Mouse (Mus musculus): Measurements from ENCODE around the gene Ktn1.

DNA sequence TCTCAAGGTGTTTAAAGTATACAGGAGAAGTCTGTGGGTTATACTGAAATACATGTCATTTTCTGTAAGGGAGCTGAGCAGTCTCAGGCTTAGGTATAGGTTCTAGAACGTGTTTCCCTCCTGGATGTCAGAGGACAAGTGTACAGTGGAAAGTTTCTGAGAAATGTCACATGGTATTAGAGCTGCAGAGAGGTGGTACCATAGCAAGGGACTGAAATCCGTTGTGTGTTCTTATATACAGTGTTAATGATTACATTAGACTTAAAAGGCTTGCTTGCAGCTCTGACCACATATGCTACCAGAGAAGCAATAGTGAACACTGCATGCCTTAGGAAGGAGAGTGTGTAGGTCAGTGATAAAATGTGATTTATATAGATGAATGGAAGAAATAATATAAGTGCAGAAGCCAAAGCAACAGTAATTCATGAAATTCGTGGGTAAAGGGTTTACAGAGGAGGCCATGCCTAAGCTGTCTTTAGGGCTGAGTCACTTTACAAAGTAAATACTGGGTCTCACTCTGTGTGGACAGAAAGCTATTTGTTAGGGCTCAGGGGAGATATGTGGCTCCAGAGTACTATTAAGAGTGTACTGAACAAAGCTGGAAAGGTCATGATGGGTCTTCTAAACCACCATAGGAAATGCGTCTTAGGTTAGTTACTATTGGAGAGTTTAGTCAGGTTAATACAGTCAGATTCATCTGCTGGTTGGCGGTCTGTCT is 17.0 kb downstream of the Ktn1 start:
- TF ChIP-seq POLR2A (IDR thresholded peaks at IDR 0.05; ENCODE audit: borderline replicate concordance, extremely low read depth, low read depth, low read length) = no peak
- TF ChIP-seq CTCF (IDR thresholded peaks at IDR 0.05; ENCODE audit: insufficient read depth, low read length) = no peak
